Mouse (Mus musculus): ENCODE measurements at regions not wholly inside any gene's neighbourhood (a gene's known extent, or its start where the extent isn't known, plus 50 kb on each side); places are given as distances from the start of the nearest gene placed in this dataset.

- 90% methylated on average over 3 of the region's 3 CpGs for WGBS
- H3K4me1 ChIP-seq (ENCODE audit: control insufficient read depth, insufficient read depth, low read length), result no peaks in the 10 kb centered on the region
These were observed 58.9 kb upstream of the Crim1 start for GRCm38 (mm10) chr17:78141136-78141535.

GRCm38 (mm10) chr17:78142431-78142830 is 57.6 kb upstream of the Crim1 start:
- H3K9ac ChIP-seq (ENCODE audit: low read depth, low read length), result no peak overlapping the region
- 91% methylated on average over 7 of the region's 7 CpGs for WGBS
- no peak overlapping the region for H3K27ac ChIP-seq (ENCODE audit: low read depth, low read length)
- H3K4me1 ChIP-seq (ENCODE audit: control insufficient read depth, insufficient read depth, low read length), result no peaks in the 10 kb centered on the region
- H3K27me3 ChIP-seq (ENCODE audit: control insufficient read depth, insufficient read depth, low read length), result no peaks in the 10 kb centered on the region
- no peak overlapping the region for H3K4me2 ChIP-seq (replicated peaks; ENCODE audit: low read depth, low read length)
- H3K4me3 ChIP-seq (ENCODE audit: low read length), result no peak overlapping the region
- H3K9me3 ChIP-seq (ENCODE audit: control insufficient read depth, low read length), result no peaks in the 10 kb centered on the region
- ATAC-seq (ENCODE audit: low FRiP score, low TSS enrichment), result no peak
- no peaks in the 10 kb centered on the region for H3K36me3 ChIP-seq (ENCODE audit: control insufficient read depth, insufficient read depth, low read length)

More at GRCm38 (mm10) chr17:78141136-78141535, 58.9 kb upstream of the Crim1 start:
- no peak overlapping the region for H3K4me3 ChIP-seq (ENCODE audit: low read length)
- no peak for ATAC-seq (ENCODE audit: low FRiP score, low TSS enrichment)
- H3K36me3 ChIP-seq (ENCODE audit: control insufficient read depth, insufficient read depth, low read length), result no peaks in the 10 kb centered on the region
- no peaks in the 10 kb centered on the region for H3K27me3 ChIP-seq (ENCODE audit: control insufficient read depth, insufficient read depth, low read length)
- H3K9ac ChIP-seq (ENCODE audit: low read depth, low read length), result no peak overlapping the region
- no peak overlapping the region for H3K27ac ChIP-seq (ENCODE audit: low read depth, low read length)
- no peak overlapping the region for H3K4me2 ChIP-seq (replicated peaks; ENCODE audit: low read depth, low read length)
- no peaks in the 10 kb centered on the region for H3K9me3 ChIP-seq (ENCODE audit: control insufficient read depth, low read length)

GRCm38 (mm10) chr17:78145335-78145734 is 54.7 kb upstream of the Crim1 start:
- H3K4me2 ChIP-seq (replicated peaks; ENCODE audit: low read depth, low read length), result no peak overlapping the region
- ATAC-seq (ENCODE audit: low FRiP score, low TSS enrichment), result no peak
- H3K9me3 ChIP-seq (ENCODE audit: control insufficient read depth, low read length), result no peaks in the 10 kb centered on the region
- no peaks in the 10 kb centered on the region for H3K4me1 ChIP-seq (ENCODE audit: control insufficient read depth, insufficient read depth, low read length)
- no peaks in the 10 kb centered on the region for H3K27me3 ChIP-seq (ENCODE audit: control insufficient read depth, insufficient read depth, low read length)
- H3K4me3 ChIP-seq (ENCODE audit: low read length), result no peak overlapping the region
- H3K36me3 ChIP-seq (ENCODE audit: control insufficient read depth, insufficient read depth, low read length), result no peaks in the 10 kb centered on the region
- no peak overlapping the region for H3K27ac ChIP-seq (ENCODE audit: low read depth, low read length)
- no peak overlapping the region for H3K9ac ChIP-seq (ENCODE audit: low read depth, low read length)
- 56% methylated on average over 4 of the region's 4 CpGs for WGBS

Data from kidney, embryonic 14.5 days (tissue).